Mouse (Mus musculus) forebrain, embryonic 14.5 days (tissue): ENCODE data around the gene Prc1. TPM values are rescaled to one million over a fixed set of nuclear protein-coding genes. Genes with fewer than 3 reads are reported as not detected.

Experiments
- ATAC-seq: fragments of 200-750 bp; cut with Nextera tagmentation; 2 replicates; pipeline ENCODE4 v1.8.0; 2017; ENCODE audit warnings: mild to moderate bottlenecking, moderate library complexity
- DNase-seq: peaks from one replicate; pipeline ENCODE4 v3.0.0-alpha.2; 2015; ENCODE audit warnings: low spot score
- H3K27ac ChIP-seq: fragments of 300-500 bp; sonication (generic); 2 replicates; pipeline ENCODE4 v1.5.1; 2014; ENCODE audit warnings: low read depth, mild to moderate bottlenecking, control low read depth, low read length, moderate library complexity
- H3K27me3 ChIP-seq: fragments of 300-500 bp; sonication (generic); replicated peaks from 2 replicates; pipeline ENCODE4 v1.6.1; 2014; ENCODE audit warnings: low read length, control low read depth, mixed read lengths; ENCODE audit not compliant: control insufficient read depth, insufficient read depth
- H3K36me3 ChIP-seq: fragments of 300-500 bp; sonication (generic); 2 replicates; pipeline ENCODE4 v1.6.1; 2014; ENCODE audit warnings: low read length, control low read depth; ENCODE audit not compliant: control insufficient read depth, insufficient read depth
- H3K4me1 ChIP-seq: fragments of 300-500 bp; sonication (generic); 2 replicates; pipeline ENCODE4 v1.6.1; 2014; ENCODE audit warnings: antibody characterized with exemption, low read length, control low read depth; ENCODE audit not compliant: control insufficient read depth, insufficient read depth
- H3K4me2 ChIP-seq: fragments of 300-500 bp; sonication (generic); 2 replicates; pipeline ENCODE4 v1.6.1; 2014; ENCODE audit warnings: mild to moderate bottlenecking, control low read depth, low read length
- H3K4me3 ChIP-seq: fragments of 300-500 bp; sonication (generic); 2 replicates; pipeline ENCODE4 v1.5.1; 2014; ENCODE audit warnings: low read depth, low read length, control low read depth
- H3K9ac ChIP-seq: fragments of 300-500 bp; sonication (generic); 2 replicates; pipeline ENCODE4 v1.6.1; 2014; ENCODE audit warnings: mild to moderate bottlenecking, low read length, control low read depth, moderate library complexity
- H3K9me3 ChIP-seq: fragments of 300-500 bp; sonication (generic); replicated peaks from 2 replicates; pipeline ENCODE4 v1.6.1; 2016; ENCODE audit warnings: low read length, control low read depth, mixed read lengths; ENCODE audit not compliant: control insufficient read depth
- WGBS: fragments of 180-500 bp; shearing (Covaris S2); extraction: QIAGEN DNeasy Blood & Tissue Kit; methylation state at CpG from one replicate; pipeline ENCODE4 v1.1.7; 2014; 5-methylcytosine and 5-hydroxymethylcytosine counted together
- polyA plus RNA-seq: library from polyadenylated mRNA; unstranded; fragments of >200 nt; fragmentation: Nextera tagmentation; extraction: Ambion mirVana; gene quantifications from 2 replicates; pipeline ENCODE4 v1.2.1, GENCODE M21; 2014

Gene Prc1
- polyA plus RNA-seq, 1 experiment from 2014 or later = 125 TPM

DNA sequence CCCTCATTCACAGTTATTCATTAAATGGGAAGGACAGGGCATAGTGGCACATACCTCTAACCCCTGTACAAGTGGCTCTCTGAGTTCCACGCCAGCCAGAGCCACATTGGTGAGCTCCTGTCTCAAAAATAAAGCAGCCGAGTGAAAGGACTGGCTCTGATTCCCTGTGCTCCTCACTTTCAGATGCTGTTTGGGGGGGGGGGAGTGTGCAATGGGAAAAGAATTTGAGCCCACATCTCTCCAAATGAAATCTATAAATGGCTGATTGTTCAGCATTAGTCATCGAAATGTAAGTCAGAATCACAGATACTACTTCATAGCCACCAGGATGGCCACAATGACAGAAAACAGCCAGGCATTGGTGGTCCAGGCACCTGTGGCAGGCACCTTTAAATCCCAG lies 2.8 kb downstream of the Prc1 start:
- Histone ChIP-seq H3K4me3 (no peak overlapping the region), H3K27ac (no peak overlapping the region), H3K27me3 (no peaks in the 10 kb centered on the region), H3K4me2 (no peak overlapping the region), H3K4me1 (0 out of 2 replicates have a peak, but pooled peaks cover 5% of the 10 kb centered on the region), H3K36me3 (peaks cover 17% of the 10 kb centered on the region), H3K9ac (no peak overlapping the region; the same call in 1 of the 2 replicates), H3K9me3 (no peaks in the 10 kb centered on the region)
- WGBS = 72% methylated on average over 3 of the region's 3 CpGs
- no peak for ATAC-seq
- no peak for DNase-seq

DNA sequence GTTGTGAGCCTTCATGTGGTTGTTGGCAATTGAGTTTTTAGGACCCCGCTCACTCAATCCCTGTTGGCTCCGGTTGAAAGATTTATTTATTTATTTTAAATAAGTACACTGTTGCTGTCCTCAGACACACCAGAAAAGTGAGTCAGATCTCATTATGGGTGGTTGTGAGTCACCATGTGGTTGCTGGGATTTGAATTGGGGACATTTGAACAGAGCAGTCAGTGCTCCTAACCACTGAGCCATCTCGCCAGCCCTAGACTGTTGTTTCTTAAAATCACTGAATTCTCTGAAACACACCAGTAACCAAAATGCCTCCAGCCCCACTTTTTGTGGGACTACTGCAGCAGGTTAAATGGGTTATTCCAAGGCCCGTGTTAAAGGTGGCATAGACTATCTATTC lies 4.5 kb downstream of the Prc1 start:
- no peaks in the 10 kb centered on the region for H3K9me3 ChIP-seq
- H3K9ac ChIP-seq = no peak overlapping the region
- no peaks in the 10 kb centered on the region for H3K27me3 ChIP-seq
- DNase-seq (no peak), ATAC-seq (no peak)
- peaks cover 26% of the 10 kb centered on the region for H3K36me3 ChIP-seq
- H3K27ac ChIP-seq = no peak overlapping the region
- no peak overlapping the region for H3K4me2 ChIP-seq
- 93% methylated on average over 4 of the region's 4 CpGs for WGBS
- no peak overlapping the region for H3K4me3 ChIP-seq
- H3K4me1 ChIP-seq = 0 out of 2 replicates have a peak, but pooled peaks cover 5% of the 10 kb centered on the region

DNA sequence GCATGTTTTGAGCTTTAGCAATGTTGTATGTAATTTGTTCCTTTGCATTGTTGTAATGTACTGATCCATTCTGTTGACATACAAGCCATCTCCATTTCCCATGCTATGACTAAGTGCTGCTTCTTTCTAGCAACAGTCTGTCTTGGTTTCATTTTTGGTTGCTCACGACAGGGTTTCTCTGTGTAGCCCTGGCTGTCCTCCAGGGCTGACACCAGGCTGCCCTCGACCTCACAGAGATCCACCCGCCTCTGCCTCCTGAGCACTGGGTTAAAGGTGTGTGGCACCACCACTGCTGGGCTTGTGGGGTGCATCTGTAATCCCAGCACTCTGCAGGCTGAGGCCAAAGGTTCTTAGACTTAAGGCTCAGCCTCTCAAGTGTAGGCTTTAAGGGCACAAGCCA lies 5.3 kb downstream of the Prc1 start:
- ATAC-seq = no peak
- Histone ChIP-seq H3K4me3 (no peak overlapping the region), H3K4me1 (0 out of 2 replicates have a peak, but pooled peaks cover 5% of the 10 kb centered on the region), H3K27me3 (no peaks in the 10 kb centered on the region), H3K36me3 (peaks cover 34% of the 10 kb centered on the region), H3K4me2 (no peak overlapping the region), H3K9ac (no peak overlapping the region), H3K27ac (no peak overlapping the region), H3K9me3 (no peaks in the 10 kb centered on the region)
- 93% methylated on average over 3 of the region's 3 CpGs for WGBS
- no peak for DNase-seq

DNA sequence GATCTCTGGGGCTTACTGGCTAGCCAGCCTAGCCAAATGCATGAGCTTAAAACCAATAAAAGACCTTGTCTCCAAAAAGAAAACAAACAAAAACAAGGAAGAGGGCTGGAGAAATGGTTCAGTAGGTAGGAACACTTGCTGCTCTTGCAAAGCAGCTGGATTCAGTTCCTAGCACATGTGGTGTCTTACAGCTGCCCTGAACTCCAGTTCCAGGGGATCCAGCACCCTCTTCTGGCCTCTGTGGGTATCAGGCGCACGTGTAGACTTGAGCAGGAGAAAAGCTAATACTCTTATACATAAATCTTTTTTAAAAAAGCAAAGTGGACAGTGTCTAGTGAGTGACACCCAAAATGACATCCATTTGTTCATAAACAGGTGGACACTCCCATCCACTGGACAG lies 7.3 kb downstream of the Prc1 start:
- H3K4me1 ChIP-seq = 0 out of 2 replicates have a peak, but pooled peaks cover 5% of the 10 kb centered on the region
- no peak overlapping the region for H3K4me3 ChIP-seq
- H3K9me3 ChIP-seq = no peaks in the 10 kb centered on the region
- H3K9ac ChIP-seq = no peak overlapping the region
- H3K4me2 ChIP-seq = no peak overlapping the region
- 95% methylated on average over 2 of the region's 2 CpGs for WGBS
- DNase-seq = no peak
- H3K27me3 ChIP-seq = no peaks in the 10 kb centered on the region
- peaks cover 53% of the 10 kb centered on the region for H3K36me3 ChIP-seq
- ATAC-seq = no peak
- no peak overlapping the region for H3K27ac ChIP-seq

DNA sequence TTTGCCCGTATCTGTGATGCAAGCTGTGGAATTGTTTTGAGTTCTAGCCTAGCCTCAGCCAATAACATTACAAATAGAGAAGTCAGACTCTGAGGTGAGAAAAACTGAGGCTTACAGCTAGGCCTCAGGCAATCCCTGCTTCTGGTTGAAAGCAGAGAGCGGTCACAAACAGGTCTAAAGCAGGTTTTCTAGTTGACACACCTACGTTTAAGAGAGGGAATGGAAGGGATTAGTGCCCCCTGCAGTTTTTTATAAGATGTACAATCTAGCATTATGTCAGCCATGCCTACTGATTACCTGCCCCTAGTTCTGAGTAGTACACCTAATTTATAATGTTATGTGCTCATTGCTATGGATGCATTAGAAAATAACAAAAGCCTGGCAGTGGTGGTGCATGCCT lies 13.5 kb downstream of the Prc1 start:
- peaks cover 82% of the 10 kb centered on the region for H3K36me3 ChIP-seq
- no peaks in the 10 kb centered on the region for H3K27me3 ChIP-seq
- no peak overlapping the region for H3K27ac ChIP-seq
- H3K4me2 ChIP-seq = no peak overlapping the region
- 73% methylated on average over 3 of the region's 3 CpGs for WGBS
- no peaks in the 10 kb centered on the region for H3K9me3 ChIP-seq
- no peak overlapping the region for H3K9ac ChIP-seq
- no peaks in the 10 kb centered on the region for H3K4me1 ChIP-seq
- DNase-seq (no peak), ATAC-seq (no peak)
- no peak overlapping the region for H3K4me3 ChIP-seq

DNA sequence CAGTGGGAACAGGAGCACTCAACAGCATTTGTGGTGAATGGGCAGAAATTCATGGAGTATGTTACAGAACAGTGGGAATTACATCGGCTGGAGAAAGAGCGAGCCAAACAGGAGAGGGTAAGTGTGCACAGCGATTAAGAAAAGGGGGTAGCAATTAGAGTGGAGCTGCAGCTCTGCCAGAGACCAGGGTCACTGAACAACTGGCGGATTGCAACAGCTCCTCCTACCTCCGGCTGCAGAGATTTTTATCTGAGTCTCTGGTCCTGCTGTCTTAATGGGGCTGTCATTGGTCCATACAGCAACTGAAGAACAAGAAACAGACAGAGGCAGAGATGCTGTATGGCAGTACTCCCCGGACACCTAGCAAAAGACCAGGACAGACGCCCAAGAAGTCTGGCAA lies 16.5 kb downstream of the Prc1 start:
- DNase-seq (no peak), ATAC-seq (no peak)
- no peak overlapping the region for H3K9ac ChIP-seq
- H3K27me3 ChIP-seq = no peaks in the 10 kb centered on the region
- no peak overlapping the region for H3K4me2 ChIP-seq
- WGBS = 75% methylated on average over 7 of the region's 7 CpGs
- peaks cover 86% of the 10 kb centered on the region for H3K36me3 ChIP-seq
- H3K9me3 ChIP-seq = no peaks in the 10 kb centered on the region
- no peak overlapping the region for H3K4me3 ChIP-seq
- no peaks in the 10 kb centered on the region for H3K4me1 ChIP-seq
- H3K27ac ChIP-seq = no peak overlapping the region

DNA sequence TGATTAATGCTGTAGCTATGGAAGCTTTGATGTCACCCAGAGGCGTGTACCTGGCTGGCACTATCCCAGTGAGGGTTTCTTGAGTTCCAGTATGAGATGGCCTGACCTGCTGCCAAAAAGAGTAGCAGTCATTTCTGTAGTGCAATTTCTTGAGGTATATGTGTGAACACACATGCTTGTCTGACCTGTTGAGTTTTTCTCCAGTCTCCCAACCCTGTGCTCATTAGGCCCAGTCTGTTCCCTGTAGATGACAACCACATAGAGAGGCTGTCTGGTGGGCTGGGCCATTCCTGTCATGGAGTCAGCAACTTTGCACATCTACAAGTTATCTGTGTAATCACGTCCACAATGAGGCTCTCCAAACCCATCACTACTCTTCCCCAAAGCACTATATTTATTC lies 21.5 kb downstream of the Prc1 start:
- 84% methylated on average over 2 of the region's 2 CpGs for WGBS
- H3K9me3 ChIP-seq = no peaks in the 10 kb centered on the region
- peaks cover 84% of the 10 kb centered on the region for H3K36me3 ChIP-seq
- no peak overlapping the region for H3K4me3 ChIP-seq
- DNase-seq (no peak), ATAC-seq (no peak)
- H3K4me1 ChIP-seq = no peaks in the 10 kb centered on the region
- no peaks in the 10 kb centered on the region for H3K27me3 ChIP-seq
- H3K27ac ChIP-seq = no peak overlapping the region
- H3K4me2 ChIP-seq = no peak overlapping the region
- no peak overlapping the region for H3K9ac ChIP-seq

DNA sequence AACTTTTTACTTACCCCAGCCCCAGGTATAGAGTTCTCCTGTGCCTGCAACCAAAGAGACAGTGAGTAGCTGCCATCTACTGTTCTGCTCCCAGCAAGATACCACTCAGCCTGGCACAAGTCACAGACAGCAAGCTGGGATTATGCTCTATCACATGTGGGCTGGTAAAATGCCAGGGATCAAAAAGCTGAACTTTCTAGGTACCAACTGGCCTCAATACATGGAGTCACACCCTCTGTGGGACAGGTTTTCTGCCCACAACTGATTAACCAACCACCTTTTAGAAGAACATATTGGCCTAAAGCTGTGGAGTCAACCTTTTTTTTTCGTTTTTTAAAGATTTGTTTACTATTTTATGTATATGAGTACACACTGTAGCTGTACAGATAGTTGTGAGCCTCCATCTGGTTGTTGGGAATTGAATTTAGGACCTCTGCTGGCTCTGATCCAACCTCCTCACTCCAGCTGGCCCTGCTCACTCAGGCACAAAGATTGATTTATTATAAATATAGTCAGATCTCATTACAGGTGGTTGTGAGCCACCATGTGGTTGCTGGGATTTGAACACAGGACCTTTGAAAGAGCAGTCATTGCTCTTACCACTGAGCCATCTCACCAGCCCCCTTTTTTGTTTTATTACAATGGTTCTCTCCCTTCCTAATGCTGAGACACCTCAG lies 23.3 kb downstream of the Prc1 start:
- Histone ChIP-seq H3K27me3 (no peaks in the 10 kb centered on the region), H3K4me3 (no peak overlapping the region), H3K36me3 (peaks cover 70% of the 10 kb centered on the region), H3K4me2 (no peak overlapping the region), H3K27ac (no peak overlapping the region), H3K4me1 (no peaks in the 10 kb centered on the region), H3K9ac (no peak overlapping the region), H3K9me3 (no peaks in the 10 kb centered on the region)
- 59% methylated on average over 1 of the region's 1 CpGs for WGBS
- ATAC-seq (0 out of 2 replicates have a peak, but pooled peaks have one; percentile 37), DNase-seq (no peak)

DNA sequence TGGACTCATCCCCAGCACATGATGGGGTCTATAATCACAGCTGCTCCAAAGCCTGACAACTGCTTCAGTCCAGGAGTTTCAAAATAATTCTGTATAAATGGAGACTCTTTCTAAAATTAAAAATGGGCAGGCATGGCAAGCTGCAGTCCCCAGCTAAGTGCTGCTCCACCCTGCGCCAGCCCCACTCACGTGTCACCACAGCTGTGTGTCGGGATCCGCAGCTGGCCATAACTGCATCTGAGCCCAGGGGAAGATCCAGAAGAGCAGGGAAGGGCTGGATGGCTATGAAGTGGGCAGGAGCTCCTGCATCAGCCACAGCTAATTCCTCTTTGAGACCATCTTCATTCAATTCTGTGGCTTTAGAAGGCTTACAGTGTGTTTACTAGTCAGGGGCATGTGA lies 24.4 kb downstream of the Prc1 start:
- ATAC-seq (no peak), DNase-seq (no peak)
- H3K36me3 ChIP-seq = peaks cover 59% of the 10 kb centered on the region
- WGBS = 91% methylated on average over 4 of the region's 4 CpGs
- H3K4me3 ChIP-seq = no peak overlapping the region
- no peak overlapping the region for H3K4me2 ChIP-seq
- H3K27me3 ChIP-seq = no peaks in the 10 kb centered on the region
- H3K9ac ChIP-seq = no peak overlapping the region
- H3K27ac ChIP-seq = no peak overlapping the region
- peaks cover 9% of the 10 kb centered on the region for H3K4me1 ChIP-seq
- no peaks in the 10 kb centered on the region for H3K9me3 ChIP-seq
